Mouse (Mus musculus): Measurements from ENCODE around the gene Slc24a2. TPM values are rescaled to one million over a fixed set of nuclear protein-coding genes. Genes with fewer than 3 reads are reported as not detected.

Slc24a2 gene
- 79.6 and 99.4 TPM in 2 replicates for polyA plus RNA-seq (2021; fragmentation: Nextera tagmentation)
- long read RNA-seq, experiment 1, full-length matches to known transcripts: 1 of 118 reads
- long read RNA-seq, experiment 1, partial matches to known transcripts: 10 of 118 reads
- long read RNA-seq, experiment 1, other reads (novel, unspliced or antisense): 107 of 118 reads
- long read RNA-seq, experiment 2, full-length matches to known transcripts: 8 of 244 reads
- long read RNA-seq, experiment 2, partial matches to known transcripts: 10 of 244 reads
- long read RNA-seq, experiment 2, other reads (novel, unspliced or antisense): 226 of 244 reads

GRCm38 (mm10) chr4:87229960-87230551, at the start of gene Slc24a2:
Gene Slc24a2, minus strand, starts transcription at chr4:87230477.

Measured in layer of hippocampus, adult 6 months (tissue).